Mouse (Mus musculus) liver, embryonic 15.5 days (tissue): ENCODE data around the gene Prkar2a. TPM values are rescaled to one million over a fixed set of nuclear protein-coding genes. Genes with fewer than 3 reads are reported as not detected.
A peak's percentile ranks its signal among the peaks of the same experiment; 100 is the strongest.

ENCODE experiments used
- ATAC-seq: fragments of 200-750 bp; cut with Nextera tagmentation; 2 replicates; pipeline ENCODE4 v1.8.0; 2017; ENCODE audit warnings: moderate number of reproducible peaks, mild to moderate bottlenecking, moderate library complexity; ENCODE audit not compliant: insufficient read depth
- H3K27ac ChIP-seq: fragments of 300-500 bp; sonication (generic); replicated peaks from 2 replicates; pipeline ENCODE4 v1.5.1; 2015; ENCODE audit warnings: mild to moderate bottlenecking, inconsistent platforms
- H3K27me3 ChIP-seq: fragments of 300-500 bp; sonication (generic); 2 replicates; pipeline ENCODE4 v1.6.1; 2015; ENCODE audit warnings: mild to moderate bottlenecking, inconsistent platforms
- H3K36me3 ChIP-seq: fragments of 300-500 bp; sonication (generic); replicated peaks from 2 replicates; pipeline ENCODE4 v1.6.1; 2015; ENCODE audit warnings: moderate library complexity, mild to moderate bottlenecking, inconsistent platforms
- H3K4me1 ChIP-seq: fragments of 300-500 bp; sonication (generic); replicated peaks from 2 replicates; pipeline ENCODE4 v1.6.1; 2015; ENCODE audit warnings: inconsistent platforms
- H3K4me2 ChIP-seq: fragments of 300-500 bp; sonication (generic); 2 replicates; pipeline ENCODE4 v1.6.1; 2015; ENCODE audit warnings: moderate library complexity, mild to moderate bottlenecking, inconsistent platforms
- H3K4me3 ChIP-seq: fragments of 300-500 bp; sonication (generic); replicated peaks from 2 replicates; pipeline ENCODE4 v1.5.1; 2015; ENCODE audit warnings: mild to moderate bottlenecking, inconsistent platforms
- H3K9ac ChIP-seq: fragments of 300-500 bp; sonication (generic); 2 replicates; pipeline ENCODE4 v1.6.1; 2015; ENCODE audit warnings: moderate library complexity, mild to moderate bottlenecking, inconsistent platforms
- H3K9me3 ChIP-seq: fragments of 300-500 bp; sonication (generic); replicated peaks from 2 replicates; pipeline ENCODE4 v1.6.1; 2016; ENCODE audit warnings: inconsistent platforms
- WGBS: fragments of 180-500 bp; shearing (Covaris S2); methylation state at CpG from one replicate; pipeline ENCODE4 v1.1.7; 2015; ENCODE audit warnings: mixed read lengths; ENCODE audit not compliant: insufficient replicate concordance; 5-methylcytosine and 5-hydroxymethylcytosine counted together
- polyA plus RNA-seq: library from polyadenylated mRNA; unstranded; fragments of >200 nt; fragmentation: Nextera tagmentation; extraction: Ambion mirVana; gene quantifications from 2 replicates; pipeline ENCODE4 v1.2.1, GENCODE M21; 2015

Gene Prkar2a
- polyA plus RNA-seq, 1 experiment from 2014 or later = 9.5 TPM

- peak overlapping the region; percentile 92 for H3K4me2 ChIP-seq
- peak; percentile 47 for ATAC-seq
- peak overlapping the region; percentile 38; the same call in 1 of the 2 replicates for H3K27ac ChIP-seq
- no peaks in the 10 kb centered on the region for H3K9me3 ChIP-seq
- peaks cover 50% of the 10 kb centered on the region for H3K4me1 ChIP-seq
- peaks cover 44% of the 10 kb centered on the region for H3K27me3 ChIP-seq
- no peaks in the 10 kb centered on the region for H3K36me3 ChIP-seq
- WGBS = under 1% methylated on average over 92 of the region's 92 CpGs
- peak overlapping the region; percentile 62 for H3K9ac ChIP-seq
- peak overlapping the region; percentile 69 for H3K4me3 ChIP-seq
Observed at GRCm38 (mm10) chr9:108692226-108693041, 3.3 kb downstream of the Prkar2a start.

DNA sequence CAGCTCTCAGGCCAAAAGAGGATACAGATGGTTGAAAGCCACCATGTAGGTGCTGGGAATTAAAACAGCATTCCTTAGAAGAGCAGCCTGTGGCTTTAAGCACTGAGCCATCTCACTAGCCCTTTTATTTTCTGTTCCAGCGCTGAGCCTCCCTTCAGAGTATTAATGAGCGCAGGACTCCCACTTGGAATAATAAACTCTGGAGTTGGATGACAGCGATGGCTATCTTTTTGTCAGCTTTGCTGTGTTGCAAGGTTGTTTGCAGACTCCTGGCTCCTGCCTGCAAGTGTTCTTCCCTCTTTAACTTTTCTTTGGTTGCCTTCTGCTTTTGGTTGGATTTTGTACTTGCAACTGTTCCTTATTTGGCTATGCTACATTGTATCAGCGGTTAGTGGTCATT is 4.8 kb downstream of the Prkar2a start:
- no peak overlapping the region for H3K4me3 ChIP-seq
- H3K9me3 ChIP-seq = no peaks in the 10 kb centered on the region
- H3K27me3 ChIP-seq = peaks cover 44% of the 10 kb centered on the region
- no peak overlapping the region for H3K9ac ChIP-seq
- WGBS = 68% methylated on average over 4 of the region's 4 CpGs
- peak overlapping the region; percentile 92 for H3K4me2 ChIP-seq
- H3K4me1 ChIP-seq = peaks cover 47% of the 10 kb centered on the region
- no peak overlapping the region for H3K27ac ChIP-seq
- no peaks in the 10 kb centered on the region for H3K36me3 ChIP-seq
- no peak for ATAC-seq

GRCm38 (mm10) chr9:108694533-108694932 is 5.4 kb downstream of the Prkar2a start:
- Histone ChIP-seq H3K27me3 (peaks cover 44% of the 10 kb centered on the region), H3K9me3 (no peaks in the 10 kb centered on the region), H3K4me3 (no peak overlapping the region), H3K9ac (no peak overlapping the region), H3K4me1 (peaks cover 43% of the 10 kb centered on the region), H3K4me2 (peak overlapping the region; percentile 92; the same call in 1 of the 2 replicates), H3K36me3 (no peaks in the 10 kb centered on the region), H3K27ac (no peak overlapping the region)
- WGBS = 69% methylated on average over 1 of the region's 1 CpGs
- ATAC-seq = no peak

DNA sequence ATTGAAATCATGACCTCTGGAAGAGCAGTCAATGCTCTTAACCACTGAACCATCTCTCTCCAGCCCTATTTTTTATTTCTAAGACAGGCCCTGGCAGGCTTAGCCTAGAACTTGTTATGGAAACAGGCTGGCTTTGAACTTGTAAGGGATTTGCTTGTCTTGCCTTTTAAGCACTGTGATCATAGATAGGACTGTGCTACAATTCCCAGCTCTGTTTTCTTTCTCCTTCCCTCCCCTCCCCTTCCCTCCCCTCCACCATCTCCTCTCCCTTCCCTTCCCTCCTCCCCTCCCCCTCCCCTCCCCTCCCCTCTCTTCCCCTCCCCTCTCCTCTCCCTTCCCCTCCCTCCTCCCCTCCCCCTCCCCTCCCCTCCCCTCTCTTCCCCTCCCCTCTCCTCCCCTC is 13.4 kb downstream of the Prkar2a start:
- Histone ChIP-seq H3K27me3 (no peaks in the 10 kb centered on the region), H3K27ac (no peak overlapping the region), H3K9me3 (no peaks in the 10 kb centered on the region), H3K9ac (no peak overlapping the region), H3K4me2 (no peak overlapping the region), H3K4me3 (no peak overlapping the region), H3K36me3 (no peaks in the 10 kb centered on the region), H3K4me1 (peaks cover 5% of the 10 kb centered on the region; the same call in 1 of the 2 replicates)
- no peak for ATAC-seq

GRCm38 (mm10) chr9:108703373-108704110 is 14.4 kb downstream of the Prkar2a start:
- H3K4me2 ChIP-seq = no peak overlapping the region
- no peak for ATAC-seq
- H3K36me3 ChIP-seq = no peaks in the 10 kb centered on the region
- H3K4me1 ChIP-seq = peaks cover 5% of the 10 kb centered on the region; the same call in 1 of the 2 replicates
- H3K27me3 ChIP-seq = no peaks in the 10 kb centered on the region
- no peak overlapping the region for H3K4me3 ChIP-seq
- WGBS = 64% methylated on average over 12 of the region's 12 CpGs
- H3K27ac ChIP-seq = 0 out of 2 replicates have a peak overlapping the region, but pooled peaks have one; percentile 33
- H3K9ac ChIP-seq = no peak overlapping the region
- no peaks in the 10 kb centered on the region for H3K9me3 ChIP-seq

GRCm38 (mm10) chr9:108704591-108704990 is 15.5 kb downstream of the Prkar2a start:
- no peaks in the 10 kb centered on the region for H3K27me3 ChIP-seq
- no peaks in the 10 kb centered on the region for H3K9me3 ChIP-seq
- H3K27ac ChIP-seq = no peak overlapping the region
- H3K36me3 ChIP-seq = no peaks in the 10 kb centered on the region
- H3K4me1 ChIP-seq = peaks cover 5% of the 10 kb centered on the region; the same call in 1 of the 2 replicates
- ATAC-seq = no peak
- H3K4me2 ChIP-seq = no peak overlapping the region
- H3K9ac ChIP-seq = no peak overlapping the region
- no peak overlapping the region for H3K4me3 ChIP-seq
- WGBS = 77% methylated on average over 7 of the region's 7 CpGs

DNA sequence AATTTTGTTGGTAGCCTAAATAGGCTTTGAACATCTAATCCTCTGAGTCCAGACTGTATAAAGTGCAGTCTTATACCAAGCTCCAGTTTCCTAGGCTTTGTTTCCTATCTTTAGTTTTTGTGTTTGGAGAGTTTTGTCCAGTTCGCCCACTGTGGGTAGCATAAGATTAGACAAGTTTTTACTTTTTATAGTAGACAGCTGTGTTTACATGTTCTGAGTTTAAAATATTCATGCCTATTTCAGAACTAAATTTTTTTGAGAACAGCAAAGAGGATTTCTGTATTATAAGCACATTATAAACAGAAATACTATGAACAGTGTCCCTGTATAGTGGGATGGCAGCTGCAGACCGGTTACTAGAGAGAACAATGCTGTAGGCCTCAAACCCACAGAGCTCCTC is 18.1 kb downstream of the Prkar2a start:
- Histone ChIP-seq H3K9ac (no peak overlapping the region), H3K4me1 (peaks cover 5% of the 10 kb centered on the region; the same call in 1 of the 2 replicates), H3K27ac (no peak overlapping the region), H3K4me3 (no peak overlapping the region), H3K36me3 (no peaks in the 10 kb centered on the region), H3K4me2 (no peak overlapping the region), H3K9me3 (no peaks in the 10 kb centered on the region), H3K27me3 (no peaks in the 10 kb centered on the region)
- 68% methylated on average over 2 of the region's 2 CpGs for WGBS
- ATAC-seq = no peak

DNA sequence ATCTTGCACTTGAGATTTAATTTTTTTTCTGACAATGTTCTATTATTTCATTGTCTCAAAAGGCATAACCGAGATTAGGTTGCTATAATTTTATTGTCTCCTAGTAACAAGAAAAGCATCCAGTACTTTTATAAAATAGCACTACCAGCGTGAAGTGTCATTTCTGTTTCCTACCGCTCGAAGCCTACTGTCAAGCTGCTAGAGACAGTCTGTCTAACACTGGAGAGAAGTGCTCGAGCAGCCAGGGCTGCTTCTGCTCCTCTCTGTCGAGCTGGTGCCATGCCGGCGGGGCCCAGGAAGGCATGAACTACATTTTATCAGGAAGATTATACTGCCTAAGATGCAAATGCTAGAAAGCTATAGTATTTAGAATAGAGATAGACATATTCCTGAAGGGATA is 19.7 kb downstream of the Prkar2a start:
- Histone ChIP-seq H3K27me3 (no peaks in the 10 kb centered on the region), H3K36me3 (no peaks in the 10 kb centered on the region)

DNA sequence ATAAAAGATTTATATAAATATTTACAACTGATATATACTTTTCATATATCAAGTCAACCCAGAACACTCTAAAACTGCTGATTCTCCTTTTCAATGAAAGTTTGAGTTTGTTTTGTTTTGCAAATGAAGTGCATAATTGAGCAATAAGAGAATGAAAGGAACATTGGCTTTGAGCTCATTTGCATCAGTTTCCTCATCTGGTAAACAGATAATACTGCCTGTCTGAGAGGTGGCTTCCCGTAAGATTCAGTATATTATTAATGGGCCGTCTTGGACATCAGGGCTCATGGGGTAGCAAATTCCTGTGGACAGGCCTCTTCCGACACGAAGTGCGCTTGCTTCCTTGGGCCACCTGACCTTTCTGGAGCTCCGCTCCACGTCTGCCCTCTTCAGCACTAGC is 21.7 kb downstream of the Prkar2a start:
- Histone ChIP-seq H3K27ac (no peak overlapping the region), H3K4me1 (no peaks in the 10 kb centered on the region), H3K4me3 (no peak overlapping the region), H3K27me3 (no peaks in the 10 kb centered on the region), H3K36me3 (no peaks in the 10 kb centered on the region), H3K9ac (no peak overlapping the region), H3K4me2 (no peak overlapping the region), H3K9me3 (no peaks in the 10 kb centered on the region)
- ATAC-seq = no peak
- 75% methylated on average over 7 of the region's 7 CpGs for WGBS

More for the DNA sequence above, 19.7 kb downstream of the Prkar2a start:
- no peaks in the 10 kb centered on the region for H3K9me3 ChIP-seq
- no peaks in the 10 kb centered on the region; the same call in 1 of the 2 replicates for H3K4me1 ChIP-seq
- no peak for ATAC-seq
- WGBS = 79% methylated on average over 8 of the region's 8 CpGs
- no peak overlapping the region for H3K27ac ChIP-seq
- no peak overlapping the region for H3K9ac ChIP-seq
- no peak overlapping the region for H3K4me2 ChIP-seq
- no peak overlapping the region for H3K4me3 ChIP-seq

- no peaks in the 10 kb centered on the region for H3K4me1 ChIP-seq
- H3K36me3 ChIP-seq = 0 out of 2 replicates have a peak, but pooled peaks cover 7% of the 10 kb centered on the region
- WGBS = 61% methylated on average over 4 of the region's 4 CpGs
- H3K27me3 ChIP-seq = no peaks in the 10 kb centered on the region
- no peak for ATAC-seq
- H3K27ac ChIP-seq = no peak overlapping the region
- no peak overlapping the region for H3K4me3 ChIP-seq
- no peaks in the 10 kb centered on the region for H3K9me3 ChIP-seq
- no peak overlapping the region for H3K4me2 ChIP-seq
- H3K9ac ChIP-seq = no peak overlapping the region
Observed at GRCm38 (mm10) chr9:108716199-108716598, 27.1 kb downstream of the Prkar2a start.

DNA sequence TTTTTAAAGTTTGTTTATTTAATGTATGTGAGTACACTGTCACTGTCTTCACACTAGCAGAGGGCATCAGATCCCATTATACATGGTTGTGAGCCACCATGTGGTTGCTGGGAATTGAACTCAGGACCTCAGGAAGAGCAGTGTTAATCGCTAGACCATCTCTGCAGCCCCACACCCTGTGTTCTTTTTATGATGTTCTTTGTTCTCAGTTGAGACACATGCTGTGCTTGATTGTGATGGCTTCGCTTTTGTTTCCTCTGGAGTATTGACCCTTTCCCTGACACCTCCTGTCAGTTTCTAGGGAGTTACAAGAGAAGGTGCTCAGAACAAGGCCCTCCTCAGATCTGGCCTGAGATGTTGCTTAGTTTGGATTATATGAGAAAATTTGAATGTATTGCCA is 34.6 kb downstream of the Prkar2a start:
- no peak overlapping the region for H3K9ac ChIP-seq
- no peak overlapping the region for H3K4me2 ChIP-seq
- 69% methylated on average over 2 of the region's 2 CpGs for WGBS
- H3K27me3 ChIP-seq = no peaks in the 10 kb centered on the region
- H3K4me3 ChIP-seq = no peak overlapping the region
- ATAC-seq = no peak
- H3K27ac ChIP-seq = no peak overlapping the region
- H3K9me3 ChIP-seq = no peaks in the 10 kb centered on the region
- peaks cover 8% of the 10 kb centered on the region for H3K36me3 ChIP-seq
- H3K4me1 ChIP-seq = no peaks in the 10 kb centered on the region
